Mouse (Mus musculus): ENCODE measurements at regions not wholly inside any gene's neighbourhood (a gene's known extent, or its start where the extent isn't known, plus 50 kb on each side); places are given as distances from the start of the nearest gene placed in this dataset.

GRCm38 (mm10) chr5:101520935-101521655 is 143.7 kb downstream of the Nkx6-1 start:
- peak; percentile 64; the same call in 1 of the 2 replicates for ATAC-seq (ENCODE audit: low FRiP score)
- WGBS = 8% methylated on average over 9 of the region's 9 CpGs

GRCm38 (mm10) chr5:101518791-101519547 is 145.8 kb downstream of the Nkx6-1 start:
- Histone ChIP-seq H3K27ac (no peak overlapping the region), H3K4me2 (replicated peaks) (no peak overlapping the region), H3K36me3 (replicated peaks; ENCODE audit: control insufficient read depth, insufficient read depth) (no peaks in the 10 kb centered on the region), H3K4me1 (replicated peaks; ENCODE audit: control insufficient read depth, insufficient read depth, low read length) (peaks cover 7% of the 10 kb centered on the region; the same call in 1 of the 2 replicates), H3K27me3 (ENCODE audit: control insufficient read depth, insufficient read depth, low read length) (peaks cover 93% of the 10 kb centered on the region), H3K4me3 (replicated peaks; ENCODE audit: low read length) (no peak overlapping the region), H3K9ac (no peak overlapping the region), H3K9me3 (ENCODE audit: control insufficient read depth, low read length) (0 out of 2 replicates have a peak, but pooled peaks cover 5% of the 10 kb centered on the region)
- DNase-seq (ENCODE audit: low spot score) = no peak
- WGBS = 22% methylated on average over 14 of the region's 14 CpGs
- no peak for ATAC-seq (ENCODE audit: low FRiP score)

More at GRCm38 (mm10) chr5:101520935-101521655, 143.7 kb downstream of the Nkx6-1 start:
- no peaks in the 10 kb centered on the region for H3K36me3 ChIP-seq (replicated peaks; ENCODE audit: control insufficient read depth, insufficient read depth)
- H3K4me2 ChIP-seq (replicated peaks) = no peak overlapping the region
- no peak for DNase-seq (ENCODE audit: low spot score)
- no peak overlapping the region for H3K27ac ChIP-seq
- 0 out of 2 replicates have a peak, but pooled peaks cover 5% of the 10 kb centered on the region for H3K9me3 ChIP-seq (ENCODE audit: control insufficient read depth, low read length)
- H3K4me1 ChIP-seq (replicated peaks; ENCODE audit: control insufficient read depth, insufficient read depth, low read length) = peaks cover 7% of the 10 kb centered on the region
- peaks cover 93% of the 10 kb centered on the region for H3K27me3 ChIP-seq (ENCODE audit: control insufficient read depth, insufficient read depth, low read length)
- no peak overlapping the region for H3K9ac ChIP-seq
- H3K4me3 ChIP-seq (replicated peaks; ENCODE audit: low read length) = no peak overlapping the region

- DNase-seq (ENCODE audit: low spot score) (no peak), ATAC-seq (ENCODE audit: low FRiP score) (no peak)
- Histone ChIP-seq H3K9me3 (ENCODE audit: control insufficient read depth, low read length) (no peaks in the 10 kb centered on the region), H3K4me3 (replicated peaks; ENCODE audit: low read length) (no peak overlapping the region), H3K9ac (no peak overlapping the region), H3K27ac (0 out of 2 replicates have a peak overlapping the region, but pooled peaks have one; percentile 26), H3K4me2 (replicated peaks) (peak overlapping the region; percentile 10; the same call in 1 of the 2 replicates), H3K4me1 (replicated peaks; ENCODE audit: control insufficient read depth, insufficient read depth, low read length) (peaks cover 12% of the 10 kb centered on the region), H3K27me3 (ENCODE audit: control insufficient read depth, insufficient read depth, low read length) (peaks cover 43% of the 10 kb centered on the region), H3K36me3 (replicated peaks; ENCODE audit: control insufficient read depth, insufficient read depth) (no peaks in the 10 kb centered on the region)
- 71% methylated on average over 14 of the region's 14 CpGs for WGBS
These were observed 167.1 kb downstream of the Nkx6-1 start for GRCm38 (mm10) chr5:101497698-101498048.

- no peak overlapping the region for H3K9ac ChIP-seq
- H3K9me3 ChIP-seq (ENCODE audit: control insufficient read depth, low read length) = no peaks in the 10 kb centered on the region
- ATAC-seq (ENCODE audit: low FRiP score) (peak; percentile 81; the same call in 1 of the 2 replicates), DNase-seq (ENCODE audit: low spot score) (peak; percentile 70)
- H3K27ac ChIP-seq = 0 out of 2 replicates have a peak overlapping the region, but pooled peaks have one; percentile 49
- WGBS = 24% methylated on average over 16 of the region's 16 CpGs
- H3K27me3 ChIP-seq (ENCODE audit: control insufficient read depth, insufficient read depth, low read length) = peaks cover 43% of the 10 kb centered on the region
- peak overlapping the region; percentile 10; the same call in 1 of the 2 replicates for H3K4me2 ChIP-seq (replicated peaks)
- no peak overlapping the region for H3K4me3 ChIP-seq (replicated peaks; ENCODE audit: low read length)
- H3K36me3 ChIP-seq (replicated peaks; ENCODE audit: control insufficient read depth, insufficient read depth) = no peaks in the 10 kb centered on the region
- peaks cover 12% of the 10 kb centered on the region for H3K4me1 ChIP-seq (replicated peaks; ENCODE audit: control insufficient read depth, insufficient read depth, low read length)
These were observed 167.7 kb downstream of the Nkx6-1 start for GRCm38 (mm10) chr5:101496924-101497697.

GRCm38 (mm10) chr5:101496161-101496560 is 168.6 kb downstream of the Nkx6-1 start:
- Histone ChIP-seq H3K27me3 (ENCODE audit: control insufficient read depth, insufficient read depth, low read length) (peaks cover 38% of the 10 kb centered on the region), H3K27ac (no peak overlapping the region), H3K4me2 (replicated peaks) (no peak overlapping the region), H3K36me3 (replicated peaks; ENCODE audit: control insufficient read depth, insufficient read depth) (no peaks in the 10 kb centered on the region), H3K4me3 (replicated peaks; ENCODE audit: low read length) (no peak overlapping the region), H3K9me3 (ENCODE audit: control insufficient read depth, low read length) (no peaks in the 10 kb centered on the region), H3K9ac (no peak overlapping the region), H3K4me1 (replicated peaks; ENCODE audit: control insufficient read depth, insufficient read depth, low read length) (peaks cover 12% of the 10 kb centered on the region)
- ATAC-seq (ENCODE audit: low FRiP score) (no peak), DNase-seq (ENCODE audit: low spot score) (no peak)
- WGBS = 93% methylated on average over 9 of the region's 9 CpGs

- no peaks in the 10 kb centered on the region for H3K36me3 ChIP-seq (replicated peaks; ENCODE audit: control insufficient read depth, insufficient read depth)
- no peak overlapping the region for H3K4me2 ChIP-seq (replicated peaks)
- ATAC-seq (ENCODE audit: low FRiP score) = no peak
- H3K9ac ChIP-seq = no peak overlapping the region
- no peak for DNase-seq (ENCODE audit: low spot score)
- 39% methylated on average over 10 of the region's 10 CpGs for WGBS
- no peak overlapping the region for H3K27ac ChIP-seq
- H3K27me3 ChIP-seq (ENCODE audit: control insufficient read depth, insufficient read depth, low read length) = no peaks in the 10 kb centered on the region; the same call in 1 of the 2 replicates
- H3K9me3 ChIP-seq (ENCODE audit: control insufficient read depth, low read length) = no peaks in the 10 kb centered on the region
- no peak overlapping the region for H3K4me3 ChIP-seq (replicated peaks; ENCODE audit: low read length)
- H3K4me1 ChIP-seq (replicated peaks; ENCODE audit: control insufficient read depth, insufficient read depth, low read length) = no peaks in the 10 kb centered on the region
These were observed 219.0 kb downstream of the Nkx6-1 start for GRCm38 (mm10) chr5:101445792-101446191.

GRCm38 (mm10) chr5:101441782-101442181 is 223.0 kb downstream of the Nkx6-1 start:
- no peaks in the 10 kb centered on the region for H3K9me3 ChIP-seq (ENCODE audit: control insufficient read depth, low read length)
- H3K4me1 ChIP-seq (replicated peaks; ENCODE audit: control insufficient read depth, insufficient read depth, low read length) = no peaks in the 10 kb centered on the region
- no peak overlapping the region for H3K9ac ChIP-seq
- no peak overlapping the region for H3K27ac ChIP-seq
- ATAC-seq (ENCODE audit: low FRiP score) (no peak), DNase-seq (ENCODE audit: low spot score) (no peak)
- peaks cover 13% of the 10 kb centered on the region; the same call in 1 of the 2 replicates for H3K27me3 ChIP-seq (ENCODE audit: control insufficient read depth, insufficient read depth, low read length)
- no peaks in the 10 kb centered on the region for H3K36me3 ChIP-seq (replicated peaks; ENCODE audit: control insufficient read depth, insufficient read depth)
- H3K4me2 ChIP-seq (replicated peaks) = no peak overlapping the region
- H3K4me3 ChIP-seq (replicated peaks; ENCODE audit: low read length) = no peak overlapping the region
- WGBS = 91% methylated on average over 1 of the region's 1 CpGs

GRCm38 (mm10) chr5:101437666-101438299 is 227.0 kb downstream of the Nkx6-1 start:
- Histone ChIP-seq H3K27ac (no peak overlapping the region), H3K27me3 (ENCODE audit: control insufficient read depth, insufficient read depth, low read length) (0 out of 2 replicates have a peak, but pooled peaks cover 15% of the 10 kb centered on the region), H3K4me1 (replicated peaks; ENCODE audit: control insufficient read depth, insufficient read depth, low read length) (no peaks in the 10 kb centered on the region), H3K36me3 (replicated peaks; ENCODE audit: control insufficient read depth, insufficient read depth) (no peaks in the 10 kb centered on the region), H3K4me2 (replicated peaks) (no peak overlapping the region), H3K4me3 (replicated peaks; ENCODE audit: low read length) (no peak overlapping the region), H3K9ac (no peak overlapping the region), H3K9me3 (ENCODE audit: control insufficient read depth, low read length) (no peaks in the 10 kb centered on the region)
- 77% methylated on average over 14 of the region's 14 CpGs for WGBS
- ATAC-seq (ENCODE audit: low FRiP score) (no peak), DNase-seq (ENCODE audit: low spot score) (no peak)

Data from hindbrain, embryonic 14.5 days (tissue).